Mouse (Mus musculus): Measurements from ENCODE around the gene Mrgbp.

GRCm38 (mm10) chr2:180556470-180556869 lies 24.6 kb upstream of the Mrgbp start:
- TF ChIP-seq CTCF (IDR thresholded peaks at IDR 0.05; ENCODE audit: borderline replicate concordance, control insufficient read depth, extremely low read depth, insufficient read depth, low read length, poor library complexity): no peak
- TF ChIP-seq POLR2A (IDR thresholded peaks at IDR 0.05; ENCODE audit: control insufficient read depth, extremely low read depth, insufficient read depth, low read length, poor library complexity): no peak
